Mouse (Mus musculus) gastrocnemius, postnatal 14 days (tissue): ENCODE measurements around the gene Tas2r144. TPM values are rescaled to one million over a fixed set of nuclear protein-coding genes. Genes with fewer than 3 reads are reported as not detected.

Experiments
- DNase-seq: peaks from one replicate; pipeline ENCODE4 v3.0.0; 2021; ENCODE audit warnings: mixed read lengths
- intact Hi-C: fragments of 180-260 bp; cut with DNase I; formaldehyde crosslinking; loops from one replicate; pipeline ENCODE4 v1.15.1; 2025; ENCODE audit warnings: low total_unique reads
- total RNA-seq, 2 experiments: library from RNA; stranded (reverse); gene quantifications; 2 replicates each; pipeline ENCODE4 v1.2.3; 2021

Tas2r144 gene
- total RNA-seq, 2 experiments from 2014 or later = not detected

DNA sequence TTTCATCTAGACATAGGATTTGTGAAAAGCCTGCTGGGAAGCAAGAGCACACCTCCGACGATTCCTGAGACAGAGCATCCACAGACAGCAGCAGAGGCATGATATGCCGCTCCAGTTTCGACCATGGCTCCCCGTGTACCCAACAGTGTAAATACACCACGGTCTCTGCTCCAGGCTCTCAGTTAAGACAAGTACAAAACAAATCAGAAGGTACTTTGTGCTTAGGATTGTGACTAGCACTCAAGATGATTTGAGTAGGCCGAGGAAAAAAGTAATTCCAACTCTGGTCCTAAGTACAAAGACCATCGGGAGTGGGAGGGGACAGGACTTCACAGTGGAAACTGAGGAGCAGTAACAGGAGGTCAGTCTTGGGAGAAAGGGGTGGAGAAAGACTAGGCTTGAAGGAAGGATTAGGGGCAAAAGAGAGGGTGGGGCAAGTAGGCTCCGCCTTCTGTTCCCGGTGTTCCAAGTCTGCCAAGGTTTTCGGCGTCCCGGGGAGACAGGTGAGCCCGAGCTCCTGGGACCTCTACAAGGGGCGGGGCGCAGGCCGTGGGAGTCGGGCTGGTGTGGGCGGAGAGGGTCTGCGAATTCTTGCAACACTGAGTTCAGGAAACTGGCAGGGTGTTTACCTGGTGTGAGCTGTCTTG lies 46.5 kb downstream of the Tas2r144 start, which contains the start of gene Tmem139:
TSS of gene Tmem139 (plus strand) at position 447 of the 647 bp plus-strand sequence.
- intact Hi-C loops = loop anchor here (5.0 kb wide), 1 partner anchor 34 kb away; no protein-coding TSS in a partner anchor

GRCm38 (mm10) chr6:42264626-42265312 lies 49.6 kb downstream of the Tas2r144 start, which contains the start of gene Casp2:
Gene Casp2, plus strand, starts transcription at chr6:42264985.
- peak; percentile 98 for DNase-seq
- intact Hi-C loops = loop anchor here (5.0 kb wide), 1 partner anchor 37 kb away; no protein-coding TSS in a partner anchor

More for the DNA sequence above, 46.5 kb downstream of the Tas2r144 start, which contains the start of gene Tmem139:
- DNase-seq = no peak

Other genes starting within 250 kb of the Tas2r144 start
- gene Sval3, start 247.2 kb upstream of the Tas2r144 start, total RNA-seq = not detected
- not detected for gene Sva, start 176.9 kb upstream of the Tas2r144 start, total RNA-seq
- not detected for gene Tas2r139, start 74.4 kb upstream of the Tas2r144 start, total RNA-seq
- gene Gstk1, start 30.6 kb downstream of the Tas2r144 start, total RNA-seq = 10 to 100 TPM; 18.0 to 18.3 TPM
- not detected for gene Tmem139, start 46.6 kb downstream of the Tas2r144 start, total RNA-seq
- 1 to 10 TPM; 6.7 to 7.6 TPM for gene Casp2, start 49.7 kb downstream of the Tas2r144 start, total RNA-seq
- gene Clcn1, start 71.4 kb downstream of the Tas2r144 start, total RNA-seq = 10 to 100 TPM; 91.9 to 94.4 TPM
- gene Fam131b, start 109.3 kb downstream of the Tas2r144 start, total RNA-seq = under 1 TPM; 0.60 to 0.80 TPM
- gene Zyx, start 134.3 kb downstream of the Tas2r144 start, total RNA-seq = 10 to 100 TPM; 35.2 to 40.9 TPM
- under 1 TPM; 0.07 to 0.21 TPM for gene Epha1, start 157.9 kb downstream of the Tas2r144 start, total RNA-seq
- under 1 TPM in 1 of 2 experiments, not detected in 1; 0.44 TPM for gene Tas2r143, start 184.9 kb downstream of the Tas2r144 start, total RNA-seq
- not detected for gene Tas2r135, start 190.1 kb downstream of the Tas2r144 start, total RNA-seq
- not detected for gene Tas2r126, start 219.2 kb downstream of the Tas2r144 start, total RNA-seq
- gene Olfr458, start 249.9 kb downstream of the Tas2r144 start, total RNA-seq = not detected